Mouse (Mus musculus) left cerebral cortex, postnatal 14 days (tissue): ENCODE results near the gene Zscan5b. TPM values are rescaled to one million over a fixed set of nuclear protein-coding genes. Genes with fewer than 3 reads are reported as not detected.
"Not testable (repeated sequence)": the region's sequence is repeated elsewhere in the genome, so short reads cannot be mapped to it uniquely, and the experiment has no call there.

Source experiments
- DNase-seq, 2 experiments: peaks; one replicate each; pipeline ENCODE4 v3.0.0; 2021 to 2022; ENCODE audit warnings: low spot score in 2 of 2, mixed read lengths in 1 of 2
- intact Hi-C: fragments of 180-260 bp; cut with DNase I; formaldehyde crosslinking; loops from one replicate; pipeline ENCODE4 v1.15.1; 2025
- long read RNA-seq, 2 experiments: library from polyadenylated mRNA; stranded (forward); transcript quantifications; one replicate each; pipeline ENCODE4 v2.0.0; 2021
- total RNA-seq, 2 experiments: library from RNA; stranded (reverse); gene quantifications; 2 replicates each; pipeline ENCODE4 v1.2.3; 2021

The Zscan5b gene
- total RNA-seq = not detected
- long read RNA-seq, experiment 1 = 0 reads
- long read RNA-seq, experiment 2 = 0 reads

GRCm38 (mm10) chr7:6221978-6222377 is at the start of gene Zscan5b:
Gene Zscan5b, plus strand, starts transcription at chr7:6222278.
- DNase-seq = no peak
- intact Hi-C loops = no loop called here

GRCm38 (mm10) chr7:6172674-6173244 is 49.3 kb upstream of the Zscan5b start:
- no peak for DNase-seq
- intact Hi-C loops = loop anchor here (1.0 to 5.0 kb wide), 3 partner anchors 16 to 1090 kb away; partner anchors contain the start of gene Epn1

- intact Hi-C loops = loop anchor here (5.0 kb wide), 2 partner anchors 47 to 1092 kb away; partner anchors contain the start of gene Epn1
- DNase-seq = no peak
These were observed 48.2 kb upstream of the Zscan5b start for GRCm38 (mm10) chr7:6173872-6174271.

GRCm38 (mm10) chr7:6174365-6174987 is 47.6 kb upstream of the Zscan5b start:
- intact Hi-C loops = loop anchor here (5.0 kb wide), 2 partner anchors 47 to 1092 kb away; partner anchors contain the start of gene Epn1
- DNase-seq = not testable (repeated sequence)

- intact Hi-C loops = no loop called here
- DNase-seq = no peak
These were observed 43.1 kb upstream of the Zscan5b start for GRCm38 (mm10) chr7:6179013-6179412.

- DNase-seq = no peak
- intact Hi-C loops = no loop called here
These were observed 39.2 kb upstream of the Zscan5b start for GRCm38 (mm10) chr7:6182882-6183281.

GRCm38 (mm10) chr7:6183802-6184201 is 38.3 kb upstream of the Zscan5b start:
- no peak for DNase-seq

GRCm38 (mm10) chr7:6184521-6184920 is 37.6 kb upstream of the Zscan5b start:
- intact Hi-C loops = no loop called here
- no peak for DNase-seq

More at GRCm38 (mm10) chr7:6183802-6184201, 38.3 kb upstream of the Zscan5b start:
- intact Hi-C loops = no loop called here

GRCm38 (mm10) chr7:6185391-6185790 is 36.7 kb upstream of the Zscan5b start:
- no peak for DNase-seq
- intact Hi-C loops = no loop called here

GRCm38 (mm10) chr7:6186176-6186575 is 35.9 kb upstream of the Zscan5b start:
- DNase-seq = no peak
- intact Hi-C loops = no loop called here

- DNase-seq = no peak
These were observed 35.3 kb upstream of the Zscan5b start for GRCm38 (mm10) chr7:6186756-6187155.

GRCm38 (mm10) chr7:6189542-6189941 is 32.5 kb upstream of the Zscan5b start:
- DNase-seq = no peak
- intact Hi-C loops = no loop called here

More at GRCm38 (mm10) chr7:6186756-6187155, 35.3 kb upstream of the Zscan5b start:
- intact Hi-C loops = no loop called here

GRCm38 (mm10) chr7:6191376-6191775 is 30.7 kb upstream of the Zscan5b start:
- intact Hi-C loops = loop anchor here (2.0 kb wide), 1 partner anchor 65 kb away; no protein-coding TSS in a partner anchor
- DNase-seq = peak; percentile 87 to 89

GRCm38 (mm10) chr7:6194129-6194528 is 27.9 kb upstream of the Zscan5b start:
- intact Hi-C loops = loop anchor here (1.0 kb wide), 1 partner anchor 67 kb away; no protein-coding TSS in a partner anchor
- peak; percentile 39 to 65 for DNase-seq

GRCm38 (mm10) chr7:6195777-6196176 is 26.3 kb upstream of the Zscan5b start:
- intact Hi-C loops = no loop called here
- DNase-seq = no peak

GRCm38 (mm10) chr7:6196790-6197189 is 25.3 kb upstream of the Zscan5b start, which contains the start of gene Galp:
Gene Galp, plus strand, starts transcription at chr7:6197090.
- intact Hi-C loops = no loop called here
- DNase-seq = no peak

- intact Hi-C loops = loop anchor here (10.0 kb wide), 1 partner anchor 71 kb away; no protein-coding TSS in a partner anchor
- DNase-seq = no peak
These were observed 17.9 kb upstream of the Zscan5b start for GRCm38 (mm10) chr7:6204200-6204599.

GRCm38 (mm10) chr7:6213144-6213543 is 8.9 kb upstream of the Zscan5b start:
- no peak for DNase-seq

GRCm38 (mm10) chr7:6214691-6215090 is 7.4 kb upstream of the Zscan5b start:
- intact Hi-C loops, DNase-seq: not testable (repeated sequence)

More at GRCm38 (mm10) chr7:6213144-6213543, 8.9 kb upstream of the Zscan5b start:
- intact Hi-C loops = no loop called here

GRCm38 (mm10) chr7:6220147-6220546 is 1.9 kb upstream of the Zscan5b start:
- intact Hi-C loops = no loop called here
- DNase-seq = no peak
